Mouse (Mus musculus) spleen, adult 2 months (tissue): ENCODE measurements at regions not wholly inside any gene's neighbourhood (a gene's known extent, or its start where the extent isn't known, plus 50 kb on each side); places are given as distances from the start of the nearest gene placed in this dataset.

Source experiments
- CTCF ChIP-seq: fragments of 200-500 bp; IDR thresholded peaks from 2 replicates; pipeline ENCODE4 v1.5.1; 2011; ENCODE audit warnings: mild to moderate bottlenecking, inconsistent platforms; ENCODE audit not compliant: insufficient read depth, insufficient read length, insufficient replicate concordance; ENCODE audit errors: extremely low read depth
- POLR2A ChIP-seq: fragments of 200-500 bp; IDR thresholded peaks from 2 replicates; pipeline ENCODE4 v1.6.1; 2011; ENCODE audit warnings: low read depth, low read length, inconsistent platforms

DNA sequence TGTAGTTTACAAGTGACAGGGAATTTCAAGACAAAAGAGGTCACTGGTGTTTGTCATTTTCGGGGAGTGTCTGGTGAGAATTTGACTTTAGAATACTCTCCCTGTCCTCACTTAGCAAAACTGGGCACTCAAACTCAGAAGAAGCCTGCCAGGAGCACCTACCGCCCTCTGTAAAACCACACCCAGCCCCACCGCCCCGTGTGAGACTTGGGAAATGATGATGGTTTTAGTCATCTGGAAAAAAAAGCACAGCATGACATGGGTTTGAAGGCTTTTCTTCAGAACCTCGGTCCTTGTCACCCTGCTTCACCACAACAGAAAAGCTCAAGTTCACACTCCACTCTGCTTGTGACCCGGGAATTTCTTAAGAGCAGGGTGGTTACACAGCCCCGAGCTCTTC is 210.4 kb upstream of the Spdye4c start:
- TF ChIP-seq CTCF (no peak), POLR2A (no peak)
